Mouse (Mus musculus): ENCODE measurements around the gene Eef2k. TPM values are rescaled to one million over a fixed set of nuclear protein-coding genes. Genes with fewer than 3 reads are reported as not detected.

The Eef2k gene
- polyA plus RNA-seq, 1 experiment: 9.3 TPM

DNA sequence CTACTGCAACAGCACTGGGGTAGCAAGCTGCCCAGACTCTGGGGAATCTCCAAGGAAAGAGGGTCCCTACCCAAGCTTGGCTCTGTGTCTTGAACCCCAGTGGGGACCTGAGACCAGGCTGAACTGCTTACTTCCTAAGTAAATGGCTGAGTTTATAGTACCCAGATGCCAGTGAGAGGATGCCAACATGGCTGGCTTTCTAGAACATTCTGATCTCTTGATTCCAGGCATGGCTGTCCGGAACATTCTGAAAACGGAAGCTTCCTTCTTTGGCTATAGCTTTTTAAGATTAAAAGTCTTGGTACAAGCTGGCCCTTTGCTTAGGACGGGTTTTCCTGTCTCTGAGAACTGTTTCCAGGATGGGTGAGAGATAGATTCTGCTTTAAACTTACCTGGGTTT, 31.4 kb downstream of the Eef2k start:
- TF ChIP-seq CTCF (IDR thresholded peaks at IDR 0.05; ENCODE audit: low read depth, low read length): no peak
- no peak for TF ChIP-seq EP300 (IDR thresholded peaks at IDR 0.05; ENCODE audit: insufficient read depth, low read depth, low read length)
- no peak for TF ChIP-seq POLR2A (IDR thresholded peaks at IDR 0.05; ENCODE audit: insufficient read depth, low read length)
- H3K9me3 ChIP-seq (replicated peaks; ENCODE audit: control insufficient read depth, insufficient read depth, low read length, poor library complexity, severe bottlenecking): no peaks in the 10 kb centered on the region
- H3K27me3 ChIP-seq (ENCODE audit: control insufficient read depth, insufficient read depth, low read length, poor library complexity, severe bottlenecking): no peaks in the 10 kb centered on the region
- no peak overlapping the region for H3K9ac ChIP-seq (ENCODE audit: low read depth, poor library complexity, severe bottlenecking)
- H3K36me3 ChIP-seq (ENCODE audit: control insufficient read depth, insufficient read depth, low read length, poor library complexity, severe bottlenecking): no peaks in the 10 kb centered on the region
- H3K27ac ChIP-seq (ENCODE audit: insufficient read depth, low read length): no peak overlapping the region
- H3K4me1 ChIP-seq (ENCODE audit: control insufficient read depth, insufficient read depth, low read length): peaks cover 2% of the 10 kb centered on the region
- no peak overlapping the region for H3K4me3 ChIP-seq (ENCODE audit: low read depth, low read length)

DNA sequence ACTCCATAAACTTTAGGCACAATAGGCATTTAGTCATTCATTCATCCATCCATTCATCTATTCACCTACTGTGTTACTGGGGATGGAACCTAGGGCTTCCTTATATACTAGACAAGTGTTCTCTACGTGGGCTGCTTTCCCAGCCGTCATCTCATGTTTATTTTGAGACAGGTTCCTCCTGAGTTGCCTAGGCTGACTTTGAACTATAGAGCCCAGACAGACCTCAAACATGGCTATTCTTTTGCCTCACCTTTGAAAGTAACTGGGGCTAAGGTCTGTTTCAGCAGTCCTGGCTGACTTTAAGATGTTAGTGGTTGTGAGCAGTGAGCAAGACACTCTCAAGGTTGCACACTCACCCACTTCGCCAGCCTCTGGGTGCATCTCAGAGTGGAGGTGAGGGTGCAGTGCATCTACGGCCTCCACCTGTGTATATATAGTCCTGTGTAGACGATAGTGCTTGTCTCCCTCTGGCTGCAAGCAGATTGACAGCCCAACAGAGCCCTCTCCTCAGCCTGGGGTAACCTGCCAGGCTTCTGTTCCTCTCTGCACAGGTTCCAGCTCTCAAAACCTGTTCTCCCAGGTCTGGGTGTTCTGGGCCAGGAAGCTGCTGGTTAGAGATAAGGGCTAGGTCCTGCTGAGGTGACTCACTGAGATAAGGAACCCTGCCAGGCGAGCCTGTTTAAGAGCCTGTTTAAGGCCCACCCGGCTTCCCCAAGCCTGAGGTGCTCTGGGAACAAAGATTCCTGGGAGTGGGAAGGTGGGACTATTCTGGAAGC, 32.3 kb downstream of the Eef2k start:
- no peaks in the 10 kb centered on the region for H3K27me3 ChIP-seq (ENCODE audit: control insufficient read depth, insufficient read depth, low read length, poor library complexity, severe bottlenecking)
- no peak for TF ChIP-seq EP300 (IDR thresholded peaks at IDR 0.05; ENCODE audit: insufficient read depth, low read depth, low read length)
- no peak for TF ChIP-seq CTCF (IDR thresholded peaks at IDR 0.05; ENCODE audit: low read depth, low read length)
- TF ChIP-seq POLR2A (IDR thresholded peaks at IDR 0.05; ENCODE audit: insufficient read depth, low read length): no peak
- no peak overlapping the region for H3K4me3 ChIP-seq (ENCODE audit: low read depth, low read length)
- no peaks in the 10 kb centered on the region for H3K36me3 ChIP-seq (ENCODE audit: control insufficient read depth, insufficient read depth, low read length, poor library complexity, severe bottlenecking)
- no peaks in the 10 kb centered on the region for H3K9me3 ChIP-seq (replicated peaks; ENCODE audit: control insufficient read depth, insufficient read depth, low read length, poor library complexity, severe bottlenecking)
- no peak overlapping the region for H3K9ac ChIP-seq (ENCODE audit: low read depth, poor library complexity, severe bottlenecking)
- H3K27ac ChIP-seq (ENCODE audit: insufficient read depth, low read length): 0 out of 2 replicates have a peak overlapping the region, but pooled peaks have one; percentile 8
- peaks cover 2% of the 10 kb centered on the region for H3K4me1 ChIP-seq (ENCODE audit: control insufficient read depth, insufficient read depth, low read length)

GRCm38 (mm10) chr7:120875540-120876388, 33.1 kb downstream of the Eef2k start:
- no peaks in the 10 kb centered on the region for H3K36me3 ChIP-seq (ENCODE audit: control insufficient read depth, insufficient read depth, low read length, poor library complexity, severe bottlenecking)
- no peaks in the 10 kb centered on the region for H3K27me3 ChIP-seq (ENCODE audit: control insufficient read depth, insufficient read depth, low read length, poor library complexity, severe bottlenecking)
- no peaks in the 10 kb centered on the region for H3K9me3 ChIP-seq (replicated peaks; ENCODE audit: control insufficient read depth, insufficient read depth, low read length, poor library complexity, severe bottlenecking)
- no peak overlapping the region for H3K27ac ChIP-seq (ENCODE audit: insufficient read depth, low read length)
- no peak overlapping the region for H3K9ac ChIP-seq (ENCODE audit: low read depth, poor library complexity, severe bottlenecking)
- TF ChIP-seq POLR2A (IDR thresholded peaks at IDR 0.05; ENCODE audit: insufficient read depth, low read length) (no peak), CTCF (IDR thresholded peaks at IDR 0.05; ENCODE audit: low read depth, low read length) (no peak), EP300 (IDR thresholded peaks at IDR 0.05; ENCODE audit: insufficient read depth, low read depth, low read length) (no peak)
- peaks cover 2% of the 10 kb centered on the region for H3K4me1 ChIP-seq (ENCODE audit: control insufficient read depth, insufficient read depth, low read length)
- no peak overlapping the region for H3K4me3 ChIP-seq (ENCODE audit: low read depth, low read length)

DNA sequence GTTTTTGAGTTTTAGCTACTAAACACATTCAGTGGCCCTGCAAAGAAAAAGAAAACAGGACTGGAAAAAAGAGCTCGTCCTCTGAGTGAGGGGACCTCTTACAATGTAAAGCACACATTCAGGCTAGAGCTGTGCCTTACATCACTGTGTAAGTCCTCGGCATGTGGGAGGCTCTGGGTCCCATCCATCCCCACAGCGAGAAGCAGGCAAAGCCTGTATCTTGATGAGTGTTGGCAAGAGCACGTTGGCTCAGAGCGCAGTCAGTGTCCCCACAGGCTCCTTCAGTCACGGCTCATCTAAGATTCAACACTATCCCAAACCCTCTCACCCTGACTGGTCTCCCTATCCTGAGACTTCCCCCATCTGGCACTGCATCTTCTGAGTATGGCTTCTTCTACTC, 35.6 kb downstream of the Eef2k start:
- Histone ChIP-seq H3K4me3 (ENCODE audit: low read depth, low read length) (no peak overlapping the region), H3K36me3 (ENCODE audit: control insufficient read depth, insufficient read depth, low read length, poor library complexity, severe bottlenecking) (no peaks in the 10 kb centered on the region), H3K27ac (ENCODE audit: insufficient read depth, low read length) (no peak overlapping the region), H3K27me3 (ENCODE audit: control insufficient read depth, insufficient read depth, low read length, poor library complexity, severe bottlenecking) (no peaks in the 10 kb centered on the region), H3K4me1 (ENCODE audit: control insufficient read depth, insufficient read depth, low read length) (peaks cover 2% of the 10 kb centered on the region), H3K9ac (ENCODE audit: low read depth, poor library complexity, severe bottlenecking) (no peak overlapping the region), H3K9me3 (replicated peaks; ENCODE audit: control insufficient read depth, insufficient read depth, low read length, poor library complexity, severe bottlenecking) (no peaks in the 10 kb centered on the region)
- TF ChIP-seq POLR2A (IDR thresholded peaks at IDR 0.05; ENCODE audit: insufficient read depth, low read length): no peak
- no peak for TF ChIP-seq CTCF (IDR thresholded peaks at IDR 0.05; ENCODE audit: low read depth, low read length)
- no peak for TF ChIP-seq EP300 (IDR thresholded peaks at IDR 0.05; ENCODE audit: insufficient read depth, low read depth, low read length)

DNA sequence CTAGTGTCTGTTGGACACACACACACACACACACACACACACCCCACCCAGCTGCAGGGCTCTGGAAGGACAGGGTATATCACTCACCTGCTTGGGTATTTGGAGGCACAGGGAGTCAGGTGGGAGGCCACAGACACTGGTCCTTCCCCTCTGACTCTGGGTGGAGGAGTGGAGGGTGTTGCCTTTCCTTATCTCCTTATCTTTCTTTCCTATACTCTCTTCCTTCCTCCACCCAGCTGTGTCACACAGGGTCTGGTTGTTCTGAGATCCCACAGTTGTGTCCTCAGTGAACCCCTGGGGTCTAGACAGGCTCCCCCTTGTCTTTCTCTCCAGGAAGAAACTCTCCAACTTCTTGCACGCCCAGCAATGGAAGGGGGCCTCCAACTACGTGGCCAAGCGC, 37.3 kb downstream of the Eef2k start:
- TF ChIP-seq EP300 (IDR thresholded peaks at IDR 0.05; ENCODE audit: insufficient read depth, low read depth, low read length) (no peak), CTCF (IDR thresholded peaks at IDR 0.05; ENCODE audit: low read depth, low read length) (no peak), POLR2A (IDR thresholded peaks at IDR 0.05; ENCODE audit: insufficient read depth, low read length) (no peak)
- H3K36me3 ChIP-seq (ENCODE audit: control insufficient read depth, insufficient read depth, low read length, poor library complexity, severe bottlenecking): no peaks in the 10 kb centered on the region
- H3K9me3 ChIP-seq (replicated peaks; ENCODE audit: control insufficient read depth, insufficient read depth, low read length, poor library complexity, severe bottlenecking): no peaks in the 10 kb centered on the region
- peaks cover 2% of the 10 kb centered on the region for H3K4me1 ChIP-seq (ENCODE audit: control insufficient read depth, insufficient read depth, low read length)
- no peak overlapping the region for H3K4me3 ChIP-seq (ENCODE audit: low read depth, low read length)
- no peaks in the 10 kb centered on the region for H3K27me3 ChIP-seq (ENCODE audit: control insufficient read depth, insufficient read depth, low read length, poor library complexity, severe bottlenecking)
- H3K9ac ChIP-seq (ENCODE audit: low read depth, poor library complexity, severe bottlenecking): no peak overlapping the region
- no peak overlapping the region for H3K27ac ChIP-seq (ENCODE audit: insufficient read depth, low read length)

DNA sequence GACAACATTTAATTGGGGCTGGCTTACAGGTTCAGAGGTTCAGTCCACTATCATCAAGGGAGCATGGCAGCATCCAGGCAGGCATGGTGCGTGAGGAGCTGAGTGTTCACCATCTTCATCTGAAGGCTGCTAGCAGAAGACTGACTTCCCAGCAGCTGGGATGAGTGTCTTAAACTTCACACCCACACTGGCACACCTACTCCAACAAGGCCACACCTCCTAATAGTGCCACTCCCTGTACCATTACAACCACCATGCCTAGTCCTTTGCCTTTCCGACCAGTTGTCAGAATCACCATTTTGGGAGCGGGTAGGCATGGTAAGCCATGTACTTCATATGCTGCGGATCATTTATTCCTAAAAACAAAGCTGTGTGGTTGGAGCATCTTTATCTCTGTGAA, 38.1 kb downstream of the Eef2k start:
- no peaks in the 10 kb centered on the region for H3K9me3 ChIP-seq (replicated peaks; ENCODE audit: control insufficient read depth, insufficient read depth, low read length, poor library complexity, severe bottlenecking)
- H3K4me1 ChIP-seq (ENCODE audit: control insufficient read depth, insufficient read depth, low read length): no peaks in the 10 kb centered on the region
- no peak overlapping the region for H3K9ac ChIP-seq (ENCODE audit: low read depth, poor library complexity, severe bottlenecking)
- H3K36me3 ChIP-seq (ENCODE audit: control insufficient read depth, insufficient read depth, low read length, poor library complexity, severe bottlenecking): no peaks in the 10 kb centered on the region
- H3K4me3 ChIP-seq (ENCODE audit: low read depth, low read length): no peak overlapping the region
- no peak overlapping the region for H3K27ac ChIP-seq (ENCODE audit: insufficient read depth, low read length)
- TF ChIP-seq EP300 (IDR thresholded peaks at IDR 0.05; ENCODE audit: insufficient read depth, low read depth, low read length) (no peak), CTCF (IDR thresholded peaks at IDR 0.05; ENCODE audit: low read depth, low read length) (no peak), POLR2A (IDR thresholded peaks at IDR 0.05; ENCODE audit: insufficient read depth, low read length) (no peak)
- no peaks in the 10 kb centered on the region for H3K27me3 ChIP-seq (ENCODE audit: control insufficient read depth, insufficient read depth, low read length, poor library complexity, severe bottlenecking)
